Mouse (Mus musculus): Measurements from ENCODE around the gene Fcgbp.
"Not testable (repeated sequence)": the region's sequence is repeated elsewhere in the genome, so short reads cannot be mapped to it uniquely, and the experiment has no call there.

Fcgbp gene

GRCm38 (mm10) chr7:28070531-28071298 is at the start of gene Fcgbp:
Fcgbp (plus strand) TSS chr7:28071236.
- DNase-seq = no peak

- DNase-seq = no peak
Measured at GRCm38 (mm10) chr7:28044524-28044923, 26.5 kb upstream of the Fcgbp start.

- peak; percentile 98 for DNase-seq
Measured at GRCm38 (mm10) chr7:28049476-28050409, 21.3 kb upstream of the Fcgbp start, which contains the start of gene Psmc4. Psmc4 (minus strand) TSS chr7:28050101.

- DNase-seq = no peak
Measured at GRCm38 (mm10) chr7:28050584-28050983, 20.5 kb upstream of the Fcgbp start.

GRCm38 (mm10) chr7:28053046-28053930 is 17.7 kb upstream of the Fcgbp start:
- no peak for DNase-seq

- DNase-seq = no peak
Measured at GRCm38 (mm10) chr7:28059972-28060371, 11.1 kb upstream of the Fcgbp start.

- DNase-seq = no peak
Measured at GRCm38 (mm10) chr7:28068661-28069060, 2.4 kb upstream of the Fcgbp start.

GRCm38 (mm10) chr7:28069546-28070172 is 1.4 kb upstream of the Fcgbp start:
- no peak for DNase-seq

- DNase-seq = no peak
Measured at GRCm38 (mm10) chr7:28084215-28084614, 13.2 kb downstream of the Fcgbp start.

- no peak for DNase-seq
Measured at GRCm38 (mm10) chr7:28086236-28086635, 15.2 kb downstream of the Fcgbp start.

- DNase-seq = no peak
Measured at GRCm38 (mm10) chr7:28093541-28093940, 22.5 kb downstream of the Fcgbp start.

- DNase-seq = no peak
Measured at GRCm38 (mm10) chr7:28099101-28099500, 28.1 kb downstream of the Fcgbp start.

- DNase-seq = no peak
Measured at GRCm38 (mm10) chr7:28100596-28101590, 29.9 kb downstream of the Fcgbp start.

GRCm38 (mm10) chr7:28102936-28103335 is 31.9 kb downstream of the Fcgbp start:
- DNase-seq = not testable (repeated sequence)

GRCm38 (mm10) chr7:28104670-28105069 is 33.6 kb downstream of the Fcgbp start:
- no peak for DNase-seq

- DNase-seq = no peak
Measured at GRCm38 (mm10) chr7:28106241-28106640, 35.2 kb downstream of the Fcgbp start.

- DNase-seq = no peak
Measured at GRCm38 (mm10) chr7:28114648-28115047, 43.6 kb downstream of the Fcgbp start.

GRCm38 (mm10) chr7:28129166-28129565 is 58.1 kb downstream of the Fcgbp start, which contains the start of gene 9530053A07Rik:
9530053A07Rik (plus strand) TSS chr7:28129466.
- no peak for DNase-seq

- peak; percentile 17 for DNase-seq
Measured at GRCm38 (mm10) chr7:28137613-28138012, 66.6 kb downstream of the Fcgbp start.

- peak; percentile 54 for DNase-seq
Measured at GRCm38 (mm10) chr7:28148263-28148662, 77.2 kb downstream of the Fcgbp start.

- no peak for DNase-seq
Measured at GRCm38 (mm10) chr7:28149841-28150240, 78.8 kb downstream of the Fcgbp start.

All from cerebellum, adult 8-10 months (tissue).